Mouse (Mus musculus): ENCODE data around the gene Kitl. TPM values are rescaled to one million over a fixed set of nuclear protein-coding genes. Genes with fewer than 3 reads are reported as not detected.

Kitl gene
- 14.4 and 15.1 TPM in 2 replicates for polyA plus RNA-seq (2015; fragmentation: Nextera tagmentation; extraction: Ambion mirVana)

DNA sequence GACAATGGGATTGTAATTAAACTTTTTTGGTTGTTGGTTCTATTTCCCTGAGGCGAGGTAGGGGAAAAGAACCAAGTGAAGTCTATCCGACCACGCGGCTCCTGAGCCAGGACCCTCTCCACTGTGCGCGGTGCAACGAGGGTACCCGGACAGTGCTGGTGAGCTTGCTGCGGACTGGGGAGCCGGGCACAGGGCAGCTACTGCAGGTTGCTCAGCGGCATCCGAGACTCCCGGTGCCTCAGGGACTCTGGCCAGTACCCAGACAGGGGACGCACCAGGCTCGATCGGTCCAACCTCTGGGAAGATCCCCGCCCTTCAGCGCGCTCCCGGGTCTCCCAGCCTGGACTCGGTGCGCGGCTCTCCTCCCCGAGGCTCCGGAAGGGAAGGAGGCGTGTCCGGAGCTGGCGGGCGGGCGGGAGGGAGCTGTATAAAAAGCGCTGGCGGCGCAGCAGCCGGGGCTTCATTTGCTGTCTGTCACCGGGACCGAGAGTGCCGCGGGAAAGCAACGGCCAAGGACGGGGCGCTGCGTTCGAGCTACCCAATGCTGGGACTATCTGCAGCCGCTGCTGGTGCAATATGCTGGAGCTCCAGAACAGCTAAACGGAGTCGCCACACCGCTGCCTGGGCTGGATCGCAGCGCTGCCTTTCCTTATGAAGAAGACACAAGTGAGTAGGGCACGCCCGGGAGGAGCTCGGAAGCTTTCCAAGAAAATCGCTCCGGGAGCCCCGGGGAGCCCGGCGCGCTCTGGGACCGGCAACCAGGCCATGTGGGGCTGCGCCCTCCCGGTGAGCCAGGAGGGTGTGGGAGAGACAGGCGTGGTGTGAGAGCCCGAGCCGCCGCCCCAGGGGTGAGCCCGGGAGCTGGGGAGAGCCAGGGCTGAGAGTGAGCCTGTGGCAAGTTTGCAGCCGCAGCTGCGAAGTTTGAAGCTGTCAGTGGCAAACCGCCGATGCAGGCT lies at the start of gene Kitl:
TSS of gene Kitl (plus strand) at position 261 of the 956 bp plus-strand sequence.
- no peaks in the 10 kb centered on the region for H3K36me3 ChIP-seq
- H3K27me3 ChIP-seq, result peaks cover 42% of the 10 kb centered on the region
- peak within 1 kb of the TSS; percentile 97 for H3K4me2 ChIP-seq
- peak; percentile 73 for ATAC-seq (ENCODE audit: insufficient number of reproducible peaks, insufficient read depth, low FRiP score, low TSS enrichment, low read depth)
- WGBS, result under 1% methylated on average over 70 of the region's 70 CpGs
- H3K4me3 ChIP-seq, result peak within 1 kb of the TSS; percentile 61
- H3K27ac ChIP-seq, result peak within 1 kb of the TSS; percentile 58
- H3K9me3 ChIP-seq, result no peaks in the 10 kb centered on the region
- H3K9ac ChIP-seq, result peak within 1 kb of the TSS; percentile 77
- H3K4me1 ChIP-seq, result peaks cover 16% of the 10 kb centered on the region

DNA sequence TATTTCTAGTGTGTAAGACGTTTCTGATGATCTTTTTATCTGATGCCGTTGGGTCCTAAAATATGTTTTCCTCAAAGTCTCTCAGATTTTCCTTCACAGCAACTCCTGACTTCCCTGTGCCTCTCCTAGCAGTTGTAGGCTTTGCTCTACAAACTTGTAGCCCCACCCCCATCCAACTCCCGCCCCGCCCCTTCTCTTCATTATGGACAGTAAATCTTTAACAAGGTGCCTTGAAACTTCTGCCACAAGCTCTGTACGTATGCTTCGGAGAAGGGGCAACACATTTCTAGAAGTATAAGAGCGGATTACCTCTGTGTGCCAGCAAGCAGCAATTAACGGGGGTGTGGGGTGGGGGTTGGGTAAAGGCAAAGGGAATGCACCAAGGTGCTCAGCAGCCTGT lies 42.6 kb upstream of the Kitl start:
- no peaks in the 10 kb centered on the region for H3K4me1 ChIP-seq
- no peak overlapping the region for H3K9ac ChIP-seq
- no peak overlapping the region for H3K27ac ChIP-seq
- H3K4me3 ChIP-seq, result no peak overlapping the region
- no peaks in the 10 kb centered on the region for H3K9me3 ChIP-seq
- 65% methylated on average over 8 of the region's 8 CpGs for WGBS
- ATAC-seq (ENCODE audit: insufficient number of reproducible peaks, insufficient read depth, low FRiP score, low TSS enrichment, low read depth), result no peak
- no peaks in the 10 kb centered on the region for H3K27me3 ChIP-seq
- H3K36me3 ChIP-seq, result no peaks in the 10 kb centered on the region
- no peak overlapping the region for H3K4me2 ChIP-seq

GRCm38 (mm10) chr10:99980096-99980495 lies 35.3 kb upstream of the Kitl start:
- WGBS, result 81% methylated on average over 3 of the region's 3 CpGs

DNA sequence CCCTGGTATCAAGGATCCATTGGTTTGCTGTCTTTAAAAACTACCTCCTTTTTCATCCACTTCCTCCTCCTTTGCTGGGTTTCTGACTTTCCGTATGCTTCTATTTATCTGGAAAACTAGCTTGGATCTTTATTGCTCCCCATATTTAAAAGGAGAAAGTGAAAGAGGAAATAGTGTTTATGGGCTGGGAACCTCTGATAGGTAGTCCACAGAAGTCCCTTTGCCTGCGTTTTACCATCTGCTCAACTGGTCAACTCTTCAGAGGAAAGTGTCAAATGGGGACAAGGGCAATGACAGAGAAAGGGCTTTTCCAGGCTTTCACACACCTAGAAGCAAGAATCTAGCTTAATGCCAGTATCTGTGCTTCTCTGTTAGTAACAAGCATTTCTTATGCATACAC lies 34.5 kb upstream of the Kitl start:
- Histone ChIP-seq H3K9ac (no peak overlapping the region), H3K4me2 (no peak overlapping the region), H3K36me3 (no peaks in the 10 kb centered on the region), H3K4me1 (no peaks in the 10 kb centered on the region), H3K27ac (no peak overlapping the region), H3K4me3 (no peak overlapping the region), H3K27me3 (no peaks in the 10 kb centered on the region), H3K9me3 (no peaks in the 10 kb centered on the region)
- 79% methylated on average over 2 of the region's 2 CpGs for WGBS
- ATAC-seq (ENCODE audit: insufficient number of reproducible peaks, insufficient read depth, low FRiP score, low TSS enrichment, low read depth), result no peak

More at GRCm38 (mm10) chr10:99980096-99980495, 35.3 kb upstream of the Kitl start:
- H3K27me3 ChIP-seq, result no peaks in the 10 kb centered on the region
- no peak for ATAC-seq (ENCODE audit: insufficient number of reproducible peaks, insufficient read depth, low FRiP score, low TSS enrichment, low read depth)
- no peaks in the 10 kb centered on the region for H3K9me3 ChIP-seq
- no peak overlapping the region for H3K9ac ChIP-seq
- no peak overlapping the region for H3K4me2 ChIP-seq
- no peaks in the 10 kb centered on the region for H3K4me1 ChIP-seq
- no peaks in the 10 kb centered on the region for H3K36me3 ChIP-seq
- H3K4me3 ChIP-seq, result no peak overlapping the region
- no peak overlapping the region for H3K27ac ChIP-seq

- Histone ChIP-seq H3K36me3 (no peaks in the 10 kb centered on the region), H3K4me1 (0 out of 2 replicates have a peak, but pooled peaks cover 4% of the 10 kb centered on the region), H3K4me2 (no peak overlapping the region), H3K4me3 (no peak overlapping the region), H3K9me3 (no peaks in the 10 kb centered on the region), H3K27ac (no peak overlapping the region), H3K9ac (no peak overlapping the region), H3K27me3 (no peaks in the 10 kb centered on the region)
- ATAC-seq (ENCODE audit: insufficient number of reproducible peaks, insufficient read depth, low FRiP score, low TSS enrichment, low read depth), result no peak
- WGBS, result 89% methylated on average over 5 of the region's 5 CpGs
Observed at GRCm38 (mm10) chr10:99981887-99982286, 33.5 kb upstream of the Kitl start.

DNA sequence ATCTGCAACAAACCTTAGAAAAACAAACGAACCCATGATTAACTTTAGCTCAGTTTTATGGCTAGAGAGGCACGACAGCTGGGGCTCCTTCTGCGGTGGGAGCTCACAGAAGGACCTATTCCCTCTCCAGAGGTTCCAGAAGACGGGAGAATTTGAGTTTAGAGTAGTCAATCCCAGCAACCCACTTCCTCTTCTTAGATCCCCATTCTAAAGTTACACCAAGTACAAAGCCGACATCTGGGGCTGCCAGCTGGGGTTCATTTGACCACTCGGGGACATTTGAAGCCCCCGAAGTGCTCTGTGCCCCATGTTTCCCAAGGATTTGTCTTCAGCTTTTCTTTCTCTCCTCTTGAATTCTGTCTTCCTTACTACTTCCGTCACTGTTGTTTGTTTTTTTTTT lies 28.7 kb upstream of the Kitl start:
- H3K27ac ChIP-seq, result no peak overlapping the region

GRCm38 (mm10) chr10:99989758-99990157 lies 25.7 kb upstream of the Kitl start:
- no peak overlapping the region for H3K9ac ChIP-seq
- no peak overlapping the region for H3K4me2 ChIP-seq
- ATAC-seq (ENCODE audit: insufficient number of reproducible peaks, insufficient read depth, low FRiP score, low TSS enrichment, low read depth), result no peak
- no peak overlapping the region for H3K4me3 ChIP-seq
- H3K9me3 ChIP-seq, result no peaks in the 10 kb centered on the region
- no peaks in the 10 kb centered on the region for H3K27me3 ChIP-seq
- H3K36me3 ChIP-seq, result no peaks in the 10 kb centered on the region
- 0 out of 2 replicates have a peak, but pooled peaks cover 8% of the 10 kb centered on the region for H3K4me1 ChIP-seq
- no peak overlapping the region for H3K27ac ChIP-seq

More for the DNA sequence above, 28.7 kb upstream of the Kitl start:
- H3K36me3 ChIP-seq, result no peaks in the 10 kb centered on the region
- no peak overlapping the region for H3K9ac ChIP-seq
- H3K9me3 ChIP-seq, result no peaks in the 10 kb centered on the region
- ATAC-seq (ENCODE audit: insufficient number of reproducible peaks, insufficient read depth, low FRiP score, low TSS enrichment, low read depth), result no peak
- peak overlapping the region; percentile 28; the same call in 1 of the 2 replicates for H3K4me2 ChIP-seq
- no peak overlapping the region for H3K4me3 ChIP-seq
- 0 out of 2 replicates have a peak, but pooled peaks cover 8% of the 10 kb centered on the region for H3K4me1 ChIP-seq
- H3K27me3 ChIP-seq, result no peaks in the 10 kb centered on the region
- 38% methylated on average over 8 of the region's 8 CpGs for WGBS

- 82% methylated on average over 9 of the region's 9 CpGs for WGBS
- H3K4me1 ChIP-seq, result 0 out of 2 replicates have a peak, but pooled peaks cover 2% of the 10 kb centered on the region
- H3K9me3 ChIP-seq, result no peaks in the 10 kb centered on the region
- H3K9ac ChIP-seq, result no peak overlapping the region
- H3K4me3 ChIP-seq, result no peak overlapping the region
- no peak for ATAC-seq (ENCODE audit: insufficient number of reproducible peaks, insufficient read depth, low FRiP score, low TSS enrichment, low read depth)
- no peaks in the 10 kb centered on the region for H3K27me3 ChIP-seq
- no peak overlapping the region for H3K4me2 ChIP-seq
- no peak overlapping the region for H3K27ac ChIP-seq
- H3K36me3 ChIP-seq, result no peaks in the 10 kb centered on the region
Observed at GRCm38 (mm10) chr10:99992121-99992520, 23.3 kb upstream of the Kitl start.

- WGBS, result 68% methylated on average over 4 of the region's 4 CpGs
- H3K36me3 ChIP-seq, result no peaks in the 10 kb centered on the region
- H3K4me1 ChIP-seq, result no peaks in the 10 kb centered on the region
- H3K9ac ChIP-seq, result no peak overlapping the region
- H3K27ac ChIP-seq, result no peak overlapping the region
- H3K4me3 ChIP-seq, result no peak overlapping the region
- no peak overlapping the region for H3K4me2 ChIP-seq
- H3K27me3 ChIP-seq, result no peaks in the 10 kb centered on the region
- H3K9me3 ChIP-seq, result no peaks in the 10 kb centered on the region
- ATAC-seq (ENCODE audit: insufficient number of reproducible peaks, insufficient read depth, low FRiP score, low TSS enrichment, low read depth), result no peak
Observed at GRCm38 (mm10) chr10:100001452-100001851, 14.0 kb upstream of the Kitl start.

GRCm38 (mm10) chr10:100003797-100004196 lies 11.6 kb upstream of the Kitl start:
- Histone ChIP-seq H3K4me2 (no peak overlapping the region), H3K27me3 (no peaks in the 10 kb centered on the region), H3K36me3 (no peaks in the 10 kb centered on the region), H3K9ac (no peak overlapping the region), H3K4me1 (no peaks in the 10 kb centered on the region), H3K4me3 (no peak overlapping the region), H3K9me3 (no peaks in the 10 kb centered on the region), H3K27ac (no peak overlapping the region)
- no peak for ATAC-seq (ENCODE audit: insufficient number of reproducible peaks, insufficient read depth, low FRiP score, low TSS enrichment, low read depth)
- 88% methylated on average over 4 of the region's 4 CpGs for WGBS

DNA sequence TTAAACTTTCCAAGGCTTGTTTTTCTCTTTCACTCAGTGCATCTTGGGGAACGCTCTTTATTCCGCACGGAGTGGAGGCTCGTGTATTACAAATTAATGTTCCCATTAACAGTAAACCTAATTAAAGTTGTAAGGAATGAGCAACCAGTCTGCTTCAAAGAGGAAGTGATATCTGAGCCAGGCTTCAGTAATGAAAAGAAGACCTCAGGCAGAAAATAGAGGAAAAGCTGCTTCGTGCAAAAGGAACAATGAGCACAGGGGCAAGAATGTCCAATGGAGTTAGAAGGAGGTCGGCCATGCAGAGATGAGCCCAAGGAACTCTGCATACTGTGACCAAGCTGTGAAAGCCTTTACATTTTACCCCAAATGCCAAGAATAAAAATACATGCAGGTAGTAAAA lies 5.7 kb upstream of the Kitl start:
- no peak overlapping the region for H3K4me3 ChIP-seq
- ATAC-seq (ENCODE audit: insufficient number of reproducible peaks, insufficient read depth, low FRiP score, low TSS enrichment, low read depth), result no peak
- peaks cover 6% of the 10 kb centered on the region for H3K4me1 ChIP-seq
- peaks cover 13% of the 10 kb centered on the region for H3K27me3 ChIP-seq
- H3K4me2 ChIP-seq, result peak overlapping the region; percentile 20; the same call in 1 of the 2 replicates
- H3K27ac ChIP-seq, result no peak overlapping the region
- no peaks in the 10 kb centered on the region for H3K9me3 ChIP-seq
- no peaks in the 10 kb centered on the region for H3K36me3 ChIP-seq
- no peak overlapping the region for H3K9ac ChIP-seq
- 29% methylated on average over 6 of the region's 6 CpGs for WGBS

GRCm38 (mm10) chr10:100010291-100010690 lies 5.1 kb upstream of the Kitl start:
- WGBS, result 61% methylated on average over 9 of the region's 9 CpGs
- no peaks in the 10 kb centered on the region for H3K9me3 ChIP-seq
- no peak overlapping the region for H3K4me3 ChIP-seq
- no peak overlapping the region for H3K27ac ChIP-seq
- H3K9ac ChIP-seq, result no peak overlapping the region
- peaks cover 18% of the 10 kb centered on the region for H3K27me3 ChIP-seq
- ATAC-seq (ENCODE audit: insufficient number of reproducible peaks, insufficient read depth, low FRiP score, low TSS enrichment, low read depth), result no peak
- peaks cover 6% of the 10 kb centered on the region for H3K4me1 ChIP-seq
- no peaks in the 10 kb centered on the region for H3K36me3 ChIP-seq
- H3K4me2 ChIP-seq, result peak overlapping the region; percentile 20; the same call in 1 of the 2 replicates

Data from embryonic facial prominence, embryonic 13.5 days (tissue).